9 mouse cellular contexts compared by ENCODE assay signal in the genomic region with DNA sequence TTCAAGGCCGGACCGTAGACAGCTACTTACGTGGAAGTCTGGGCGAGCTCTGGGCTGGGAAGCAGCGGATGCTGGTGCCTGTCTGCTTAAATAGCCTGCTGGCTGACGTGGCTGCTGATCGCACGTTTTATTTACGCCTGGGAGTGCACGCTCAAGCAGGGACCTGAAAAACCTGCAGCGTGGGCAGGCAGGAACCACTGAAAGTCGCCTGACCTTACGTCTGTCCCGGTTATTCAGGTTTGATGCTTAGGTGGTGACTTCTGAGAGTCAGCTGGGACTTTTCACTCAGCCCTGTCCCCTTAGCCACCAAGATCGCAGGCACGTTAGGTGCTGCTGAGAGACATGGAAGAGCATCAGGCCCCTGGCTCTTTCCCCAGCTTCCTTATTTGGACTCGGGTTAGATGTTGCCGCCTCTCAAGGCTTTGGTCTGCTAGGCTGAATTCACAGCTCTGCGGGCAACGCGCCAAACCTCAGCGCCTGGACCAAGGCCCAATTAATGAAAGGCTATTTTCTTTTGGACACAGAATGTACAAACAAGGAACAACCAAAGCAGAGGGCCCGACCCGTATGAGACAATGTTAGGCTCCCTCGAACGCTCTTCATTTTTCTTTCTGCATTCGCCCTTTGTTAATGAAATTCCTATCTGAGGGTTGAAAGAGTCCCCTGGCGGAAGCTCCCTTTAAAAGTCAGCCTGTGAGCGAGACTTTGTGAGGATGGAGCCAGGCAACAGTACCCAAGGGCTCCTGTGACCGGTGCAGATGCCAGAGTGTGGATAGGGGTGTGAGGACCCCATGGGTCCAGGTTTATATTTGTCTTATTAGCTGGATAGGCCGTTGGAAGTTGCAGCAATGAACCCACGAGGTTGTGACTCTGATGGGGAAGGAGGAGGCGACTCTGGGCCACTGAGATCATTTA. TPM values are rescaled to one million over a fixed set of nuclear protein-coding genes. Genes with fewer than 3 reads are reported as not detected.
A peak's percentile ranks its signal among the peaks of the same experiment; 100 is the strongest.
DNase-seq lines count a peak whose midpoint lies in the region; ATAC-seq and TF ChIP-seq lines count a peak whose summit lies in the region.
"Had no signal": no experiment of that assay in that cellular context is flagged by ENCODE, and none has a peak within 500 bp of the region (broad histone marks: within the 10 kb centered on the region; RNA-seq: fewer than 3 reads in every experiment).

A gene (minus strand): TSS at position 305 of the 915 bp plus-strand sequence.

- no peaks in the 10 kb centered on the region for H3K4me1 ChIP-seq in thymus, adult 2 months (replicated peaks; ENCODE audit: control insufficient read depth, insufficient read depth, low read length)
- H3K4me1 ChIP-seq in forebrain, embryonic 12.5 days, result peaks cover 13% of the 10 kb centered on the region
- peaks cover 45% of the 10 kb centered on the region for H3K4me1 ChIP-seq in heart, embryonic 12.5 days (replicated peaks)
- H3K4me1 ChIP-seq in limb, embryonic 12.5 days (replicated peaks), result peaks cover 16% of the 10 kb centered on the region
- peaks cover 5% of the 10 kb centered on the region for H3K4me1 ChIP-seq in liver, embryonic 11.5 days (replicated peaks; ENCODE audit: control insufficient read depth, insufficient read depth, low read length)

- WGBS in thymus, adult 2 months, result 67% methylated on average over 33 of the region's 33 CpGs
- 35% methylated on average over 33 of the region's 33 CpGs for WGBS in forebrain, embryonic 12.5 days
- 29% methylated on average over 33 of the region's 33 CpGs for WGBS in heart, embryonic 12.5 days
- WGBS in limb, embryonic 12.5 days, result 43% methylated on average over 33 of the region's 33 CpGs
- 55% methylated on average over 33 of the region's 33 CpGs for WGBS in liver, embryonic 11.5 days

- peak; percentile 39; the same call in 1 of the 2 replicates for ATAC-seq in forebrain, embryonic 12.5 days (ENCODE audit: low FRiP score)
- ATAC-seq in heart, embryonic 12.5 days (ENCODE audit: insufficient number of reproducible peaks, low FRiP score), result peak; percentile 64
- no peak for ATAC-seq in limb, embryonic 12.5 days (ENCODE audit: insufficient number of reproducible peaks, insufficient read depth, low FRiP score, low TSS enrichment, low read depth)
- no peak for ATAC-seq in liver, embryonic 11.5 days (replicated peaks; ENCODE audit: low FRiP score)

- TF ChIP-seq CTCF in thymus, adult 2 months (IDR thresholded peaks at IDR 0.05; ENCODE audit: borderline replicate concordance, control insufficient read depth, extremely low read depth, insufficient read depth, low read length, poor library complexity), result no peak

- H3K9ac ChIP-seq in forebrain, embryonic 12.5 days, result peak within 1 kb of the TSS; percentile 21; the same call in 1 of the 2 replicates
- peak within 1 kb of the TSS; percentile 72 for H3K9ac ChIP-seq in heart, embryonic 12.5 days
- no peak within 1 kb of the TSS for H3K9ac ChIP-seq in limb, embryonic 12.5 days (replicated peaks)
- H3K9ac ChIP-seq in liver, embryonic 11.5 days (ENCODE audit: low read depth, low read length), result no peak within 1 kb of the TSS
- H3K9ac ChIP-seq: liver, embryonic 15.5 days had no signal

- H3K4me2 ChIP-seq in forebrain, embryonic 12.5 days, result peak within 1 kb of the TSS; percentile 38
- peak within 1 kb of the TSS; percentile 66 for H3K4me2 ChIP-seq in heart, embryonic 12.5 days
- H3K4me2 ChIP-seq in limb, embryonic 12.5 days, result peak within 1 kb of the TSS; percentile 42
- H3K4me2 ChIP-seq in liver, embryonic 11.5 days, result no peak within 1 kb of the TSS; the same call in 1 of the 2 replicates
- H3K4me2 ChIP-seq: liver, embryonic 15.5 days had no signal

- no peaks in the 10 kb centered on the region for H3K27me3 ChIP-seq in thymus, adult 2 months (ENCODE audit: control insufficient read depth, insufficient read depth, low read length)
- H3K27me3 ChIP-seq in forebrain, embryonic 12.5 days, result peaks cover 90% of the 10 kb centered on the region
- H3K27me3 ChIP-seq in heart, embryonic 12.5 days (replicated peaks), result no peaks in the 10 kb centered on the region
- H3K27me3 ChIP-seq in limb, embryonic 12.5 days, result no peaks in the 10 kb centered on the region; the same call in 1 of the 2 replicates
- no peaks in the 10 kb centered on the region for H3K27me3 ChIP-seq in liver, embryonic 11.5 days (replicated peaks; ENCODE audit: control insufficient read depth, insufficient read depth, low read length)

- no peaks in the 10 kb centered on the region for H3K9me3 ChIP-seq in forebrain, embryonic 12.5 days
- no peaks in the 10 kb centered on the region for H3K9me3 ChIP-seq in heart, embryonic 12.5 days (replicated peaks)
- no peaks in the 10 kb centered on the region for H3K9me3 ChIP-seq in limb, embryonic 12.5 days
- H3K9me3 ChIP-seq in liver, embryonic 11.5 days (ENCODE audit: control insufficient read depth, low read length), result no peaks in the 10 kb centered on the region
- H3K9me3 ChIP-seq: liver, embryonic 15.5 days had no signal

- TF ChIP-seq POLR2A in thymus, adult 2 months (IDR thresholded peaks at IDR 0.05; ENCODE audit: control insufficient read depth, extremely low read depth, insufficient read depth, low read length, poor library complexity), result no peak

- no peaks in the 10 kb centered on the region for H3K36me3 ChIP-seq in thymus, adult 2 months (ENCODE audit: control insufficient read depth, insufficient read depth, low read length)
- no peaks in the 10 kb centered on the region for H3K36me3 ChIP-seq in forebrain, embryonic 12.5 days (replicated peaks)
- no peaks in the 10 kb centered on the region for H3K36me3 ChIP-seq in heart, embryonic 12.5 days
- no peaks in the 10 kb centered on the region for H3K36me3 ChIP-seq in limb, embryonic 12.5 days
- H3K36me3 ChIP-seq in liver, embryonic 11.5 days (ENCODE audit: control insufficient read depth, insufficient read depth, low read length), result no peaks in the 10 kb centered on the region
- H3K36me3 ChIP-seq: liver, embryonic 15.5 days had no signal

- DNase-seq in thymus, adult 2 months, result no peak
- DNase-seq in thymus, postnatal 36 days, result no peak
- DNase-seq in kidney, adult 8-10 months, result peak; percentile 67 to 79
- peak; percentile 84 for DNase-seq in ovary, postnatal 36 days (ENCODE audit: low spot score)
- DNase-seq in liver, embryonic 11.5 days (ENCODE audit: low spot score), result no peak

- no peak within 1 kb of the TSS for H3K4me3 ChIP-seq in thymus, adult 2 months (ENCODE audit: control insufficient read depth, insufficient read depth, low read length)
- H3K4me3 ChIP-seq in forebrain, embryonic 12.5 days (replicated peaks), result no peak within 1 kb of the TSS
- H3K4me3 ChIP-seq in heart, embryonic 12.5 days, result peak within 1 kb of the TSS; percentile 49
- H3K4me3 ChIP-seq in limb, embryonic 12.5 days (replicated peaks), result no peak within 1 kb of the TSS
- H3K4me3 ChIP-seq in liver, embryonic 11.5 days (ENCODE audit: low read depth, low read length), result no peak within 1 kb of the TSS
- H3K4me3 ChIP-seq: liver, embryonic 15.5 days had no signal

- H3K27ac ChIP-seq in thymus, adult 2 months (ENCODE audit: control insufficient read depth, insufficient read depth, low read length), result no peak within 1 kb of the TSS
- peak within 1 kb of the TSS; percentile 46; the same call in 1 of the 2 replicates for H3K27ac ChIP-seq in forebrain, embryonic 12.5 days
- H3K27ac ChIP-seq in heart, embryonic 12.5 days (ENCODE audit: poor library complexity, severe bottlenecking), result peak within 1 kb of the TSS; percentile 95
- H3K27ac ChIP-seq in limb, embryonic 12.5 days, result peak within 1 kb of the TSS; percentile 59
- H3K27ac ChIP-seq in liver, embryonic 11.5 days (ENCODE audit: low read depth, low read length), result no peak within 1 kb of the TSS
- H3K27ac ChIP-seq: liver, embryonic 15.5 days had no signal

RNA-seq across cellular contexts. Expression of the gene that starts here (rescaled TPM):
- 8.1 and 26.1 TPM in 2 replicates for polyA plus RNA-seq in thymus, adult 2 months (2012; rRNA removed)
- polyA plus RNA-seq in forebrain, embryonic 12.5 days (2016; fragmentation: Nextera tagmentation; extraction: Ambion mirVana), result 1.0 and 1.1 TPM in 2 replicates
- 14.4 and 14.6 TPM in 2 replicates for polyA plus RNA-seq in heart, embryonic 12.5 days (2016; fragmentation: Nextera tagmentation; extraction: Ambion mirVana)
- polyA plus RNA-seq in limb, embryonic 12.5 days (2016; fragmentation: Nextera tagmentation; extraction: Ambion mirVana), result 0.26 TPM in 1 of 2 replicates, not detected in the other
- 0.15 TPM in 1 of 2 replicates, not detected in the other for polyA plus RNA-seq in liver, embryonic 11.5 days (2014; fragmentation: Nextera tagmentation; extraction: Ambion mirVana)

Comparison
In these comparisons a context has a peak if more than half of its experiments do, and no peak if none do; other contexts are left out.
1. DNase-seq: peak in kidney, adult 8-10 months (2 of 2) and ovary, postnatal 36 days (single experiment); none in thymus, adult 2 months (single experiment), thymus, postnatal 36 days (0 of 2) and liver, embryonic 11.5 days (single experiment).
2. H3K27ac ChIP-seq: peak in forebrain, embryonic 12.5 days (single experiment), heart, embryonic 12.5 days (single experiment) and limb, embryonic 12.5 days (single experiment); none in thymus, adult 2 months (single experiment) and liver, embryonic 11.5 days (single experiment).
3. ATAC-seq: peak in forebrain, embryonic 12.5 days (single experiment) and heart, embryonic 12.5 days (single experiment); none in limb, embryonic 12.5 days (single experiment) and liver, embryonic 11.5 days (single experiment).
4. H3K9ac ChIP-seq: peak in forebrain, embryonic 12.5 days (single experiment) and heart, embryonic 12.5 days (single experiment); none in limb, embryonic 12.5 days (single experiment) and liver, embryonic 11.5 days (single experiment).